Mouse (Mus musculus): Measurements from ENCODE around the gene Mettl8. TPM values are rescaled to one million over a fixed set of nuclear protein-coding genes. Genes with fewer than 3 reads are reported as not detected.

Mettl8 gene
- total and polyA plus RNA-seq, 2 experiments from 2014 or later: 8.7 to 8.9 TPM

DNA sequence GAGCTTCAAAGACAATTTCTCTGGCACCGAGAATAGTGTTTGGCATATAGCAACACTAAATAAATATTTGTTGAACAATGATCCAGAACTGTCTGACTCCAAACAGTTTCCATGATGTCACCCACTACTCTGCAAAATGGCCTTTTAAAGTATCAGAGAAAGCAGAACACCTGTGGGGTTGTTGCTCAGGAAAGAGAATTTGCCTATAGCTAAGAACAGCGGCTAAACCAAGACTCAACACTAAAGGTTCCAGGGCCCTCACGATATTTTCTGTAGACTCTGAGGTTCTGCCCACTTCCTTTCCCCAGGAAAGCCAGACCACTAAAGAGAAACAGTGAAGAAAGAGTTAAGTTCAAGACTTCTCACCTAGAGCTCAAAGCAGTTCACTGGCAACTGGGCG, 122.4 kb downstream of the Mettl8 start:
- H3K27me3 ChIP-seq (ENCODE audit: insufficient read depth, low read length): no peaks in the 10 kb centered on the region
- H3K27ac ChIP-seq (ENCODE audit: low read depth, low read length): no peak overlapping the region
- no peak overlapping the region for H3K9ac ChIP-seq
- H3K4me2 ChIP-seq (ENCODE audit: low read depth): no peak overlapping the region
- no peaks in the 10 kb centered on the region for H3K4me1 ChIP-seq (ENCODE audit: insufficient read depth)
- TF ChIP-seq CTCF (IDR thresholded peaks at IDR 0.05; ENCODE audit: low read depth): no peak
- no peak overlapping the region for H3K4me3 ChIP-seq (ENCODE audit: low read depth, low read length)
- no peaks in the 10 kb centered on the region for H3K9me3 ChIP-seq (ENCODE audit: low read length)
- H3K36me3 ChIP-seq (ENCODE audit: insufficient read depth): no peaks in the 10 kb centered on the region
- ATAC-seq: no peak
- 88% methylated on average over 4 of the region's 4 CpGs for WGBS
- no peak for DNase-seq

DNA sequence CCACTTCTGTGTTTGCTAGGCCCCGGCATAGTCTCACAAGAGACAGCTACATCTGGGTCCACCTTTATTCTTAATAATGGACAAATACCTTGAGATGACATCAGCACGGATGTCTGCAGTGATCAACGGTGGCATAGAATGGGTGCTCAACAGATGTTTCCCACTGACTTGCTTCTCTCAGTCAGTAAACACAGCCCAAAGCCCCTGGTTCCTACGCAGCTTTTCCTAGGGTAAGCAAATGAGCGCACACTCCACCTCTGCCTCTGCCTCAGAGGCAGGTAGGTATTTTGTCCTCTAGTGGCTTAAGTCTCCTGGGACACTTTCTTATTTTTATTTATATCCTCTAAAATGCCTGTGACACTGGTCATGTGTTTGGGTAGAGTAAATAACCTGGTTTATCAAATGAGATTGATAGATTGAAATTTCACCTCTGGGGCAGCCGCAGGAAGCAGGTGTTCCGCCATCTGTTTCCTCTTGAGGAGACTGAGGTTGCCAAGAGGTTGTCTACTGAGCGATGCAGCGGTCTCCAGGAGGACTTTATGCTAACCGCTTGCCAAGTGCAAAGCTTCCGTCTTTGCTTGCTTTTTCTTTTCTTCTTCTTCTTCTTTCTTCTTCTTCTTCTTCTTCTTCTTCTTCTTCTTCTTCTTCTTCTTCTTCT, 124.6 kb downstream of the Mettl8 start:
- TF ChIP-seq CTCF (IDR thresholded peaks at IDR 0.05; ENCODE audit: low read depth): no peak
- DNase-seq (no peak), ATAC-seq (no peak)
- Histone ChIP-seq H3K4me3 (ENCODE audit: low read depth, low read length) (no peak overlapping the region), H3K9ac (no peak overlapping the region), H3K27me3 (ENCODE audit: insufficient read depth, low read length) (no peaks in the 10 kb centered on the region), H3K9me3 (ENCODE audit: low read length) (no peaks in the 10 kb centered on the region), H3K4me2 (ENCODE audit: low read depth) (no peak overlapping the region), H3K27ac (ENCODE audit: low read depth, low read length) (no peak overlapping the region), H3K36me3 (ENCODE audit: insufficient read depth) (no peaks in the 10 kb centered on the region), H3K4me1 (ENCODE audit: insufficient read depth) (no peaks in the 10 kb centered on the region)
- 90% methylated on average over 11 of the region's 11 CpGs for WGBS

DNA sequence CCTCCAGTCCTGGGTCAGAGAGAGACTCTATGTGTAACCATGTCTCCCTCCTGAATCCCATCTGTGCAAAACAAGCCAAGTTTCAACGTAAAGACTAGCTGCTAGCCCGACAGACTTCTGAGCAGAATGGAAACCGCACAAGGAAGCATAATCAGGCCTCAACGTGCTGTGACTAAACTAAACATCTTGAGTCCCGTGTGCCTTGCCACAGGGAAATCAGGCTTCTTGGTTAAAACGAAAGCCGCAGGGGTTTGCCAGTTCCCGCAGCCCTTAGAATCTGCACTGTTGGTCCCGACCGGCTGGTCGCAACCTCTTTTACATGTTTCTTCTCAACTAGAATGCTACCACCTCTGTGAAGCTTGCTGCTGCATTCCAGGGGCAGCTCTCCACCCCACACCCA, 125.7 kb downstream of the Mettl8 start:
- peak; percentile 42 for DNase-seq
- Histone ChIP-seq H3K9me3 (ENCODE audit: low read length) (no peaks in the 10 kb centered on the region), H3K9ac (no peak overlapping the region), H3K4me3 (ENCODE audit: low read depth, low read length) (no peak overlapping the region), H3K4me2 (ENCODE audit: low read depth) (no peak overlapping the region), H3K4me1 (ENCODE audit: insufficient read depth) (no peaks in the 10 kb centered on the region), H3K27me3 (ENCODE audit: insufficient read depth, low read length) (no peaks in the 10 kb centered on the region), H3K27ac (ENCODE audit: low read depth, low read length) (no peak overlapping the region), H3K36me3 (ENCODE audit: insufficient read depth) (no peaks in the 10 kb centered on the region)
- no peak for TF ChIP-seq CTCF (IDR thresholded peaks at IDR 0.05; ENCODE audit: low read depth)
- ATAC-seq: no peak
- WGBS: 77% methylated on average over 11 of the region's 11 CpGs

DNA sequence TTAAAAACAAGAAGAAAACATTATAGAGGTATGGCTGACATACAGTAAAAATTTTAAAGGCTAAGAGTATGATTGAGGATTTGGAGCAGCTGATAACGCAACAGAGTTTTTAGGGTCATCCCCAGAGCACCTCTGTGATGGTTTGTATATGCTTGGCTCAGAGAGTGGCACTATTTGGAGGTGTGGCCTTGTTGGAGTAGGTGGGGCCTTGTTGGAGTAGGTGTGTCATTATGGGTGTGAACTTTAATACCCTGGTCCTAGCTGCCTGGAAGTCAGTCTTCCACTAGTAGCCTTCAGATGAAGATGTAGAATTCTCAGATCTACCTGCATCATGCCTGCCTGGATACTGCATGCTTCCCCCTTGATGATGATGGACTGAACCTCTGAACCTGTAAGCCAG, 131.3 kb downstream of the Mettl8 start:
- Histone ChIP-seq H3K9me3 (ENCODE audit: low read length) (no peaks in the 10 kb centered on the region), H3K27ac (ENCODE audit: low read depth, low read length) (no peak overlapping the region), H3K9ac (no peak overlapping the region), H3K4me3 (ENCODE audit: low read depth, low read length) (no peak overlapping the region), H3K4me1 (ENCODE audit: insufficient read depth) (no peaks in the 10 kb centered on the region), H3K36me3 (ENCODE audit: insufficient read depth) (no peaks in the 10 kb centered on the region), H3K4me2 (ENCODE audit: low read depth) (no peak overlapping the region), H3K27me3 (ENCODE audit: insufficient read depth, low read length) (no peaks in the 10 kb centered on the region)
- DNase-seq (no peak), ATAC-seq (no peak)
- 95% methylated on average over 1 of the region's 1 CpGs for whole genome bisulfite sequencing
- no peak for TF ChIP-seq CTCF (IDR thresholded peaks at IDR 0.05; ENCODE audit: low read depth)

DNA sequence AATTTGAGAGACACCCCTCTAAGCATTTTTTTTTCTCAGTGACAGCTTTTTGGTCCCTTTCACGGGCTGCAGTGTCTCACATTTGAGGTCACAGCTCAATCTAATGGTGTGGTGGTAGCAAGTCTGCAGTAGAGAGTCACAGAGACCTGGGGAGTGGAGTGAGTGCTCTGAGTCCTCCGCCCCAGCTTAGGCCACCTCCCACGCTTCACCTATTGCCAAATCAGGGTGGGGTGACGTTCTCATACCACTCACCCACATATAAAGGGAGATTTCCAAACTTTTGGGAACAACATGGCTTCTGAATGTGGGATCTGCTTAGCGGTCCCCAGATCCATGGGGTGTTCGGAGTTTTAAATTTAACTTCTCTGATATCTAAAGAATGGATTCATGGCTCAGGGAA, 132.6 kb downstream of the Mettl8 start:
- Histone ChIP-seq H3K9ac (no peak overlapping the region), H3K27me3 (ENCODE audit: insufficient read depth, low read length) (no peaks in the 10 kb centered on the region), H3K9me3 (ENCODE audit: low read length) (no peaks in the 10 kb centered on the region), H3K4me1 (ENCODE audit: insufficient read depth) (no peaks in the 10 kb centered on the region), H3K27ac (ENCODE audit: low read depth, low read length) (no peak overlapping the region), H3K4me2 (ENCODE audit: low read depth) (no peak overlapping the region), H3K36me3 (ENCODE audit: insufficient read depth) (no peaks in the 10 kb centered on the region), H3K4me3 (ENCODE audit: low read depth, low read length) (no peak overlapping the region)
- DNase-seq: no peak
- no peak for ATAC-seq
- TF ChIP-seq CTCF (IDR thresholded peaks at IDR 0.05; ENCODE audit: low read depth): no peak
- WGBS: 73% methylated on average over 6 of the region's 6 CpGs

DNA sequence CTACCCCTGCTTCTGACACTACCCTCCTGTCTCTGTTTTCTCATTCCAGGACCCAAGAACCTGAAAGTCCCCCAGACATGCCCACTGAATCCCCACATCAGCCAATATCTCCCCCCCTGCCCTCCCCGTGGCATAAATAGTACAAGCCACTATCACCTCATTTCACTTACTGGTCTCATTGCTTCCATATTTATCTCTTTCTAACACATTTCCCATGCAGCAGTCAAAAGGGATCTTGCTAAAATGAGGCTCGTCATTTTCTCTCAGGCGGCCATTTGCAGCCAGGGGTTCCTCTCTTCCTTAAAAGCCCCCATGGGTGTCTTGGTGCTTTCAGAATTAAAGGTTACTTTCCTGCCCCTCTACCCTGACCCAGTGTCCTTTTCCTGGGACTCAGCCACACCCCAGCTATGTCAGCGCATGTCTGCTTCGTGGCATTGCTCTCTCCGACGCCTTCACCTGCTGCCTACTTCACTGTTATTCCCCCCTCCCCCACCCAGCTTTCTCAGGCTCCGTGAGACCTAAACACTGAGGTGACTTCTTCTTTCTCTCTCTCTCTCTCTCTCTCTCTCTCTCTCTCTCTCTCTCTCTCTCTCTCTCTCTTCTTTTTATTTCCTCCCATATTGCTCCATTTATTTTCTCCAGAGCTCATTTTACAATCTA, 134.3 kb downstream of the Mettl8 start:
- DNase-seq: no peak
- TF ChIP-seq CTCF (IDR thresholded peaks at IDR 0.05; ENCODE audit: low read depth): no peak

DNA sequence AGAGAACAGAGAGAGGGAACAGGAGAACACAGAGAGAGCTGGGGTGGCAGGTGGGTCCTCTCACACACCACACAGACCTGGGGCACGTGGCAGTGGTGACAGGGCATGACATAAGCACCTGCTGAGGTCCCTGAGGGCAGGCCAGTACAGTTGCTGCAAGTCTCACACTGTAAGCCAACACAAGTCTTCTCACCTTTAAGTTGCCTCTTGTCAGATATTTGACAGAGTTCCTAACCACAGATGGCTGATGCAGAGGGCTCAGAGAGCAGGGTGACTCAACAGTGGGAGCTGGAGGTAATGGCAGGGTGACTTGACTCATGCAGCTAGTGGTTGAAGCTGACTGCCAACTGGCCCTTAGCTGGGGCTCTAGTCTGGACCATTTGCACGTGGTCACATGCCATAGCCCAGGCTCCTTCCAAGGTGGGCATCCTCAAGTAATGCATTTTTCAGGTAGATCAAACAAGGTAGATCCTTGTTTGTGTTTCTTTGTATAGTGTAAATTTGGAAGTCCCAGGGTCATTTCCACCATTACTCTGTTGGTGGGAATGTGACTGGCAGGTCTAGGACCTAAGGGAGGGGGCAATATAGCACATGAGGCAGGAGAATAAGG, 135.4 kb downstream of the Mettl8 start:
- no peaks in the 10 kb centered on the region for H3K9me3 ChIP-seq (ENCODE audit: low read length)
- no peak overlapping the region for H3K4me3 ChIP-seq (ENCODE audit: low read depth, low read length)
- H3K27ac ChIP-seq (ENCODE audit: low read depth, low read length): no peak overlapping the region
- no peak for TF ChIP-seq CTCF (IDR thresholded peaks at IDR 0.05; ENCODE audit: low read depth)
- WGBS: 73% methylated on average over 2 of the region's 2 CpGs
- H3K9ac ChIP-seq: no peak overlapping the region
- ATAC-seq (no peak), DNase-seq (no peak)
- no peaks in the 10 kb centered on the region for H3K27me3 ChIP-seq (ENCODE audit: insufficient read depth, low read length)
- H3K4me2 ChIP-seq (ENCODE audit: low read depth): no peak overlapping the region
- no peaks in the 10 kb centered on the region for H3K4me1 ChIP-seq (ENCODE audit: insufficient read depth)
- H3K36me3 ChIP-seq (ENCODE audit: insufficient read depth): no peaks in the 10 kb centered on the region

More for the DNA sequence above, 134.3 kb downstream of the Mettl8 start:
- Histone ChIP-seq H3K4me1 (ENCODE audit: insufficient read depth) (no peaks in the 10 kb centered on the region), H3K27ac (ENCODE audit: low read depth, low read length) (no peak overlapping the region), H3K9me3 (ENCODE audit: low read length) (no peaks in the 10 kb centered on the region), H3K4me2 (ENCODE audit: low read depth) (no peak overlapping the region), H3K36me3 (ENCODE audit: insufficient read depth) (no peaks in the 10 kb centered on the region), H3K27me3 (ENCODE audit: insufficient read depth, low read length) (no peaks in the 10 kb centered on the region), H3K4me3 (ENCODE audit: low read depth, low read length) (no peak overlapping the region), H3K9ac (no peak overlapping the region)
- 61% methylated on average over 8 of the region's 8 CpGs for WGBS
- no peak for ATAC-seq

Data from forebrain, postnatal 0 days (tissue).